Mouse (Mus musculus) heart, postnatal 36 days (tissue): Measurements from ENCODE around the gene Gm11042. TPM values are rescaled to one million over a fixed set of nuclear protein-coding genes. Genes with fewer than 3 reads are reported as not detected.

Experiments used
- DNase-seq, 2 experiments: peaks; one replicate each; pipeline ENCODE4 v3.0.0; 2021 to 2022
- intact Hi-C: fragments of 180-260 bp; cut with DNase I; formaldehyde crosslinking; loops from one replicate; pipeline ENCODE4 v1.15.1; 2025
- total RNA-seq, 2 experiments: library from RNA; stranded (reverse); gene quantifications; 2 replicates each; pipeline ENCODE4 v1.2.3; 2021

The Gm11042 gene
- total RNA-seq, result not detected

DNA sequence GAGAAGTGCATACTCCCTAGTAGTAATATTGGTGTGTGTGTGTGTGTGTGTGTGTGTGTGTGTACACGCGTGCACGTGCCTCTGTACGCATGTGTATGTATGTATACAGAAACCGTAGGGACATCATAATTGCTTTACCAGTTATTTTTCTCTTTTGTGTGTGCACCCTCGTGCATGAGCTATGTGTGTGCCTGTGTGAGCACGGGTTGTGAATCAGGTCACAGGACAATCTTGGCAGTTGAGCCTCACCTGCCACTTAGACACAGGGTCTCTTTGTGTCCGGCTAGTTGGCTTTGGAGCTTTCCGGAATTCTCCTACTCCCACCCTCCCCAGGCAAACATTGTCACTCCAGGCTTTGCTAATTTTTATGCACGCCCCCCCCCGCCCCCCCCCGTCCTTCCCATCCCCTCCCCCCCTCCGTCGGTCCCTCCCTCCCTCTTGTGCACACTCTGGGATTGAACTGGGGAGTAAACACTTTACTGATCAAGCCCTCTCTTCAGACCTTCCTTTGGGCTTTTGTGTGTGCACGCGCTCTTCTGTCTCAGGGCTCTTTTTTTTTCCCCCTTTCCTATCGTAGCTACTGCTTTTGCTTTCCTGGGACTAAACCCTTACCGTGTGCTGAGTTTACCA is at the start of gene Gm11042:
TSS of gene Gm11042 (minus strand) at position 51 of the 630 bp plus-strand sequence.
- intact Hi-C loops, result loop anchor here (10.0 kb wide), 1 partner anchor 1338 kb away; no protein-coding TSS in a partner anchor
- DNase-seq, result no peak

DNA sequence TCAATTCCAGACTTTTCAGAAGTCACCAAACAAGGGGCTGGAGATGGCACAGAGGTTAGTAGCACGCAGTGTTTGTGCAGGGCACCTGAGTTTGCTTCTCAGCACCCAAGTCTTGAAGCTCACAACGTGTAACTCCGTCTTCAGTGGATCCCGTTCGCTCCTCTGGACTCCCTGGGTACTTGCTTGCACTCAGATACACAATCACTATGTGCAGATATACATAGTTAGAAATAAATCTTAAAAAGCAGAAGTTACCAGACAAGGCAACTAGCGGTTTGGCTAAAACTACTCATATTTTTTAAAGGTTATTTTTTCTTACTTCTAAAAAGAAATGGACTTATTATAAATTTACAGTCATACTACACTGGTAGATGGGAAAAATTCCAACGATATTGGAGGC is 48.3 kb upstream of the Gm11042 start:
- DNase-seq, result no peak
- intact Hi-C loops, result no loop called here

GRCm38 (mm10) chr12:74363076-74363475 is 46.9 kb upstream of the Gm11042 start:
- no peak for DNase-seq
- intact Hi-C loops, result no loop called here

- intact Hi-C loops, result no loop called here
Observed at GRCm38 (mm10) chr12:74362453-74362852, 46.3 kb upstream of the Gm11042 start.

GRCm38 (mm10) chr12:74359791-74360190 is 43.6 kb upstream of the Gm11042 start:
- no peak for DNase-seq
- intact Hi-C loops, result no loop called here

More at GRCm38 (mm10) chr12:74362453-74362852, 46.3 kb upstream of the Gm11042 start:
- no peak for DNase-seq

DNA sequence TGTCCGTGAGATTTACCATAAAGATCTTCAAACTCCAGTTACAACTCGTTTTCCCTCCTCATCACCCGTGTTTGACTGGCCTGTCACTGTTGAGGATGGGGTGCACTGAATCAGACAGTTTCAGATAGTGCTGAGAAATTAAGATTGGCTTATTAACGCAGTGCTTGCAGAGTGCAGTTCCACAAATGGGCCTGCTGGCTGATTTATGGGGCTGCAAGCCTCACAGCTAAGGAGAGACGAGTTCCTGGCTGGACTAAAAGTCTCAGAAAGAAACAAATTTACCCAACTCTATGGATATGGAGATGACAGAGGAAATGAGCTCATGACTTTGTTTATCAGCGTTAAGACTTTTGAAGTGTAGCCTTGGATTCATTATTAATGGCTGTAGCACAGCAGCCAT is 41.6 kb upstream of the Gm11042 start:
- intact Hi-C loops, result no loop called here
- DNase-seq, result no peak

GRCm38 (mm10) chr12:74342720-74343119 is 26.5 kb upstream of the Gm11042 start:
- intact Hi-C loops, result no loop called here
- no peak for DNase-seq

- intact Hi-C loops, result no loop called here
- no peak for DNase-seq
Observed at GRCm38 (mm10) chr12:74340070-74340469, 23.9 kb upstream of the Gm11042 start.

DNA sequence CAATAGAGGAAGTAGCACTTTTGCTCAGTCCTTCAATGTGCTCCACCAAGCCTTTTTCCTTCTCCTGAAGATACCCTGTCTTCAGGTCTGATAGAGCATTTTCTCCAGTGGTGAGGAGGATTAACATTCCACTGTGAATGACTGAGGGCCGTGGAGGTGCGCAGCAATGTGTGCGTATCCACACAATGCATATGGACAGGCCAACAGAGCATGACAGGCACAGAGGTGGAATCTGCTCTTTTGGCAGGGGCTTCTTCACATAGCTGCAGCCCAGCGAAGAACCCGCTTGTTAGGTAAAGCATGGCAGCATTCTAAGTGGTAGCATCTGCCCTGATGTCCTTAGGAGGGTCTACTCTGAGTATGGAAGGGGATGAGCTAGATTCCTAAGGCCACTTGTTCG is 17.5 kb upstream of the Gm11042 start:
- intact Hi-C loops, result loop anchor here (5.0 kb wide), 2 partner anchors 839 to 1054 kb away; no protein-coding TSS in a partner anchor

GRCm38 (mm10) chr12:74333016-74333415 is 16.8 kb upstream of the Gm11042 start:
- intact Hi-C loops, result loop anchor here (5.0 kb wide), 2 partner anchors 839 to 1054 kb away; no protein-coding TSS in a partner anchor
- peak; percentile 42 to 61 for DNase-seq

More for the DNA sequence above, 17.5 kb upstream of the Gm11042 start:
- no peak for DNase-seq

DNA sequence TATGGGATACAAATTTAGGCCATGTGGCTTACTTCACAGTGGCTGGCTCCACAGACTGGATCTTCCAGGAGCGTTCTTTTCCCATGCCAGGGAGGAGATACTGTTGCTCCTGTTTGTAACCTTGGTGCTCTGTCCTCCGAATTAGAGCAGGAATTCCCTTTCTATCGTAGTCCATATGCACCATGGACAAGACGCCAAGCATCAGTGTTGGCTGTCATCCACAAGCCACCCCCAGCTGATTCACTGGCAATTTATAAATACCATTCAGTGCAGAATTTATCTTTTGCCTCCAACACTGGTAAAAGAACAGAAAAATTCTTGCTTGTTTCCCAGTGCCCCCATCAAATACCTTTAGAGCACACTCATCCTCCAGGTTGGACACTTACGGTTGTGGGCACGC is 13.6 kb upstream of the Gm11042 start:
- no peak for DNase-seq
- intact Hi-C loops, result loop anchor here (5.0 kb wide), 2 partner anchors 843 to 1058 kb away; no protein-coding TSS in a partner anchor

DNA sequence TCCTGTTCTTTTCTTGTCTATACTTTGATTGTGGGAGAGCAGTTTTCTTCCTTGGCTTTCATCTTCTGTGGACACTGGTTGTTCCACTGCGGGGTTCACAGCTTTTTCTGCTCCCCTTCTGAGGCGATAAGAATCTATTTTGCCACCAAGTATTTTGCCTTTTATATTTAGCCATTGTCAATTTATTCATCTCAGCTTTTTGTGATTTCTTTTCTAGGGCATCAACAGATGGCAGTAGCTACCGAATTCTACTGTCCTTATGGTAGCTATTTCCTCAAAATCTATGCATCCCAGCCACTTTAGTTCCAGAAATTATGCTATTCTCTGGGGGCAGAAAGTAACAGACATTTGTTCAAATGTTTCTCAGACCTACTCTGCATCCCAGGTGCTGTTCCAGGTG is 10.4 kb upstream of the Gm11042 start:
- intact Hi-C loops, result no loop called here
- no peak for DNase-seq

DNA sequence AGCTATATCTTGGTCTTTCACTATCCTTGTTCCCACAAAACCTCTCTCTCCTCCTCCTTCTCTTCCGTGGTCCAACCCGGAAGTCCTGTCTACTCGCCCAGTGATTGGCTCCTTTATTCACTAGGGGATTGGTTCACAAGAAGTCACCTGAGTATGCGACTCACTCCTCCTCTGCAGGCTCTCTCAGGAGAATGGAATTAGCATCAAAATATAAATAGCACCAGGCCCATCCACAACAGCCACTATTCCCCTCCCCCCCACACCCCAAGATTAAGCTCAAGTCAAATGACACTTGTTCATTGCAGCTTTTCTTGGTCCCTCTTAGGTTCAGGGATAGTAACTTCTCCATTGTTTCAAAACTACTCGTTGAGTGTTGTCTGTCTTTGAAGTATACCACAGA is 5.8 kb upstream of the Gm11042 start:
- intact Hi-C loops, result no loop called here

DNA sequence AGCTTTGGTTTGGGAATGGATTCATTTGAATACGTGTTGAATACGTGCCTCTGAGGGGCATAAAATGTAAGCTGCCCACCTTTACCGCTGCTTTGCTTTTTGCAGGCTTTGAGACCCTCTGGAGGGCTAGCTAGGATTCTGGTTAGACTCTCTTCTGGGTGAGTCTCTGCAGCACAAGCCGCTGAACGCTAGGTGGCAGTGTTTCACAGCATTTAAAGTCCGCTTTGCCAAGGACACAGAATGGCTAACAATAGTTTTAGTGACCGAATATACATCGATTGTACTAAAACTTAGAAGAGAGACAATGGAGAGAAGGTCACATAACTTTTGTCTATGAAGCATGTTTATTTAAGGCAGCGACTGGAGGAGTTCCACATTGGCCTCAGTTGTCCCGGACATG is 4.1 kb upstream of the Gm11042 start:
- intact Hi-C loops, result no loop called here
- DNase-seq, result peak; percentile 59 to 74

More for the DNA sequence above, 5.8 kb upstream of the Gm11042 start:
- no peak for DNase-seq

DNA sequence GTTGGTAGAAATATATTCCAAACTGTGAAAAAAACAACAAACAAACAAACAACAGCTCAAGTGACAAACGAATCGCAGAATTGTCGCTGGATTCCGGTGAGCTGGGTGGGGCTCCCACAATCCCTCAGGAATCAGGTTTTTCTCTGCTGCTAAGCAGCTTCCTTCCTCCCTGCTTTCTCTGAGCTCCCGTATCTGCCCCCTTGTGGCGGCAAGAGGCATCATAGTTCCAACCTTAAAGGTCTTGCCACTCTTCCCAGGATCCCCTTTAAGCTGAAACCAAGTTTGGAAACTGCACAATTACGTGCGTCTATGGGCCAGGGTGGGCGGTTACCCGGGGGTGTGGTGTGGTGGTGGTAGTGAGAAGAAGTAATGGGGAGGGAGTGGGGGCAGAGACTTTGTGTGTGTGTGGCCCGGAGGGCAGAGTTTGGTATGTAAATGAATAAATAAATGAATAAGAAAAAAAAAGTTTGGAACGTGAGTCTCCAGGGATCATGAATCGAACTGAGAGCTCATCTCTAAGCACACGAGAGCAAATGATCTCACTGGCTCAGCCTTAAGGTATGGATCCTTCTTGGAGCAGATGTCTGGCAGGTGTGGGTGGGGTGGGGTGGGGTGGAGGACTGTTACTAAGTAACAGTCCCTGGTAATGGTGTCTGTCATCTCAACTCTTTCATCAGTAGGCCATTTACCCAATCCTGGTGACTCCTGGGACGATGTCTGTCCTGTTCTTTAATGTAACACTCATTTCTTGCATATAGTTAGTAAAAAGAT is 980 bp upstream of the Gm11042 start:
- intact Hi-C loops, result loop anchor here (10.0 kb wide), 1 partner anchor 1338 kb away; no protein-coding TSS in a partner anchor
- peak; percentile 64 for DNase-seq

GRCm38 (mm10) chr12:74315221-74315620 is 973 bp downstream of the Gm11042 start:
- DNase-seq, result no peak
- intact Hi-C loops, result loop anchor here (10.0 kb wide), 1 partner anchor 1340 kb away; no protein-coding TSS in a partner anchor

GRCm38 (mm10) chr12:74312611-74313010 is 3.6 kb downstream of the Gm11042 start:
- DNase-seq, result no peak
- intact Hi-C loops, result loop anchor here (10.0 kb wide), 1 partner anchor 1342 kb away; no protein-coding TSS in a partner anchor

- DNase-seq, result no peak
- intact Hi-C loops, result no loop called here
Observed at GRCm38 (mm10) chr12:74303418-74304294, 12.5 kb downstream of the Gm11042 start.

DNA sequence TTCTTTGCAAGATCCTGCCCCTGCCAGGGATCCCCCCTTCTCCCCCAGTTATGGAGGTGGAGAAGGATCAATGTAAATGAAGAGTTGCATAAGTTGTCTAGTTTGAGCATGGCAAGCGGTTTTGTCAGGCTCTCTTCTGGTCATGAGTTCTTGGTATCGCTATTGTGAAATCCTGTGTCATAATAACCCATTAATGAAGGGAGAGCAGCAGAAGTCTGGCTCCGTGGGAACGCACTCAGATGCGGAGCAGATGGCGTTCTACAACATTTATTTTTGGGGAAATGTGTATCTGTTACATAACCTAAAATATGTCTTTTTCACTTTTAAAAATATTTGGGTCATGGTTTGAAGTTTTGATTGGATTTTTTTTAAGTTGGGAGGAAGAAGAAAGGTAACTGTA is 14.6 kb downstream of the Gm11042 start:
- intact Hi-C loops, result no loop called here
- DNase-seq, result no peak

GRCm38 (mm10) chr12:74296374-74296773 is 19.8 kb downstream of the Gm11042 start:
- intact Hi-C loops, result loop anchor here (10.0 kb wide), 1 partner anchor 732 kb away; no protein-coding TSS in a partner anchor
- no peak for DNase-seq
